Mouse (Mus musculus) olfactory bulb, adult 2 months (tissue): ENCODE results near the gene Ptprcap. TPM values are rescaled to one million over a fixed set of nuclear protein-coding genes. Genes with fewer than 3 reads are reported as not detected.

Source experiments
- H3K27ac ChIP-seq: fragments of 200-500 bp; 2 replicates; pipeline ENCODE4 v1.5.1; 2012; ENCODE audit warnings: low read depth, low read length; ENCODE audit not compliant: insufficient read depth
- H3K4me1 ChIP-seq: fragments of 200-500 bp; 2 replicates; pipeline ENCODE4 v1.6.1; 2012; ENCODE audit warnings: low read length; ENCODE audit not compliant: control insufficient read depth, insufficient read depth
- H3K4me3 ChIP-seq: fragments of 200-500 bp; 2 replicates; pipeline ENCODE4 v1.5.1; 2012; ENCODE audit warnings: mild to moderate bottlenecking, low read depth, low read length, moderate library complexity; ENCODE audit not compliant: insufficient read depth
- CTCF ChIP-seq: fragments of 200-500 bp; IDR thresholded peaks from 2 replicates; pipeline ENCODE4 v1.5.1; 2012; ENCODE audit warnings: low read depth, mild to moderate bottlenecking, low read length, moderate library complexity; ENCODE audit not compliant: insufficient read depth
- POLR2A ChIP-seq: fragments of 200-500 bp; IDR thresholded peaks from 2 replicates; pipeline ENCODE4 v1.6.1; 2012; ENCODE audit warnings: mild to moderate bottlenecking, low read depth, low read length, moderate library complexity; ENCODE audit not compliant: insufficient read depth
- WGBS: fragments of 180-500 bp; shearing (Covaris S2); methylation state at CpG from one replicate; pipeline ENCODE4 v1.1.7; 2018; 5-methylcytosine and 5-hydroxymethylcytosine counted together
- polyA plus RNA-seq: library from polyadenylated mRNA; stranded (reverse); fragments of >200 nt; gene quantifications from 2 replicates; pipeline ENCODE4 v1.2.4, GENCODE M21; 2012; ENCODE audit warnings: low replicate concordance; ENCODE audit not compliant: missing spikeins, insufficient read depth, insufficient read length

The Ptprcap gene
- polyA plus RNA-seq, 1 experiment = not detected

- no peak for TF ChIP-seq POLR2A
- TF ChIP-seq CTCF = no peak
- Histone ChIP-seq H3K4me1 (peaks cover 8% of the 10 kb centered on the region), H3K4me3 (no peak overlapping the region), H3K27ac (no peak overlapping the region)
- whole genome bisulfite sequencing = 78% methylated on average over 3 of the region's 3 CpGs
Measured at GRCm38 (mm10) chr19:4187303-4187702, 33.9 kb downstream of the Ptprcap start.

- Histone ChIP-seq H3K4me3 (no peak overlapping the region), H3K4me1 (peaks cover 14% of the 10 kb centered on the region), H3K27ac (no peak overlapping the region)
- TF ChIP-seq CTCF (no peak), POLR2A (no peak)
- 83% methylated on average over 12 of the region's 12 CpGs for WGBS
Measured at GRCm38 (mm10) chr19:4189051-4189620, 35.7 kb downstream of the Ptprcap start.

- WGBS = 72% methylated on average over 4 of the region's 4 CpGs
- TF ChIP-seq CTCF (no peak), POLR2A (no peak)
- H3K4me1 ChIP-seq = peaks cover 10% of the 10 kb centered on the region
- H3K27ac ChIP-seq = peak within 1 kb of the TSS; percentile 68
- H3K4me3 ChIP-seq = peak within 1 kb of the TSS; percentile 76
Measured at GRCm38 (mm10) chr19:4190831-4191334, 37.5 kb downstream of the Ptprcap start, which contains the start of gene Tbc1d10c. Gene Tbc1d10c, minus strand, starts transcription at chr19:4191284.

GRCm38 (mm10) chr19:4191528-4192250 is 38.3 kb downstream of the Ptprcap start, which contains the start of gene Ppp1ca:
Gene Ppp1ca, plus strand, starts transcription at chr19:4192065.
- Histone ChIP-seq H3K27ac (peak within 1 kb of the TSS; percentile 68), H3K4me1 (peaks cover 12% of the 10 kb centered on the region), H3K4me3 (peak within 1 kb of the TSS; percentile 76)
- WGBS = 4% methylated on average over 42 of the region's 47 CpGs
- TF ChIP-seq POLR2A (peak; percentile 85), CTCF (peak; percentile 62; the same call in 1 of the 2 replicates)

GRCm38 (mm10) chr19:4192251-4192985 is 39.0 kb downstream of the Ptprcap start:
- under 1% methylated on average over 52 of the region's 52 CpGs for WGBS
- H3K4me1 ChIP-seq = peaks cover 12% of the 10 kb centered on the region
- no peak for TF ChIP-seq POLR2A
- no peak for TF ChIP-seq CTCF
- H3K4me3 ChIP-seq = peak overlapping the region; percentile 76
- peak overlapping the region; percentile 26 for H3K27ac ChIP-seq

GRCm38 (mm10) chr19:4193129-4193528 is 39.7 kb downstream of the Ptprcap start:
- 40% methylated on average over 6 of the region's 6 CpGs for WGBS
- peak overlapping the region; percentile 76 for H3K4me3 ChIP-seq
- TF ChIP-seq POLR2A (no peak), CTCF (no peak)
- no peak overlapping the region for H3K27ac ChIP-seq
- peaks cover 9% of the 10 kb centered on the region for H3K4me1 ChIP-seq

- WGBS = 82% methylated on average over 8 of the region's 8 CpGs
- TF ChIP-seq POLR2A (no peak), CTCF (no peak)
- Histone ChIP-seq H3K4me1 (peaks cover 9% of the 10 kb centered on the region), H3K4me3 (no peak overlapping the region), H3K27ac (no peak overlapping the region)
Measured at GRCm38 (mm10) chr19:4194021-4194724, 40.8 kb downstream of the Ptprcap start.
